Mouse (Mus musculus) testis, adult 10 weeks (tissue): ENCODE data around the gene Gpbar1. TPM values are rescaled to one million over a fixed set of nuclear protein-coding genes. Genes with fewer than 3 reads are reported as not detected.

Experiments
- polyA plus RNA-seq: library from polyadenylated mRNA; stranded (reverse); fragments of 350-450 nt; fragmentation: Illumina TruSeq; extraction: RNeasy Lipid Tissue Mini Kit (QIAGEN cat#74804); gene quantifications from one replicate; pipeline ENCODE4 v1.2.3, GENCODE M21; 2014; ENCODE audit warnings: low read depth, low replicate concordance

The Gpbar1 gene
- polyA plus RNA-seq = not detected

GRCm38 (mm10) chr1:74278538-74278937 lies at the start of gene Gpbar1:
Gene Gpbar1, plus strand, starts transcription at chr1:74278550.

GRCm38 (mm10) chr1:74235938-74236589 lies 42.3 kb upstream of the Gpbar1 start, which contains the start of gene Arpc2:
Gene Arpc2, plus strand, starts transcription at chr1:74236084.

GRCm38 (mm10) chr1:74284543-74285160 lies 6.3 kb downstream of the Gpbar1 start, which contains the start of the genes Aamp and Pnkd:
Gene Aamp, minus strand, starts transcription at chr1:74284738.
Gene Pnkd, plus strand, starts transcription at chr1:74284930.

GRCm38 (mm10) chr1:74305522-74305921 lies 27.2 kb downstream of the Gpbar1 start, which contains the start of gene Tmbim1:
Gene Tmbim1, minus strand, starts transcription at chr1:74305622.

Other genes starting within 250 kb of the Gpbar1 start
- gene Tns1, start 154.1 kb upstream of the Gpbar1 start, polyA plus RNA-seq = 12.4 TPM
- gene Rufy4, start 153.0 kb upstream of the Gpbar1 start, polyA plus RNA-seq = 0.08 TPM
- not detected for gene Cxcr2, start 124.6 kb upstream of the Gpbar1 start, polyA plus RNA-seq
- not detected for gene Cxcr1, start 83.9 kb upstream of the Gpbar1 start, polyA plus RNA-seq
- gene Arpc2, start 42.5 kb upstream of the Gpbar1 start, polyA plus RNA-seq = 310 TPM
- 17.6 TPM for gene Aamp, start 6.2 kb downstream of the Gpbar1 start, polyA plus RNA-seq
- gene Pnkd, start 6.4 kb downstream of the Gpbar1 start, polyA plus RNA-seq = 4.7 TPM
- 2.1 TPM for gene Tmbim1, start 27.1 kb downstream of the Gpbar1 start, polyA plus RNA-seq
- gene Catip, start 83.6 kb downstream of the Gpbar1 start, polyA plus RNA-seq = 8.5 TPM
- 0.35 TPM for gene Slc11a1, start 96.6 kb downstream of the Gpbar1 start, polyA plus RNA-seq
- gene Ctdsp1, start 113.0 kb downstream of the Gpbar1 start, polyA plus RNA-seq = 2.3 TPM
- 0.08 TPM for gene Vil1, start 130.8 kb downstream of the Gpbar1 start, polyA plus RNA-seq
- gene Cnot9, start 227.5 kb downstream of the Gpbar1 start, polyA plus RNA-seq = 38.2 TPM